Mouse (Mus musculus): ENCODE results near the gene Ap1m1. TPM values are rescaled to one million over a fixed set of nuclear protein-coding genes. Genes with fewer than 3 reads are reported as not detected.
A peak's percentile ranks its signal among the peaks of the same experiment; 100 is the strongest.

Gene Ap1m1
- polyA plus RNA-seq, 1 experiment, result 242 TPM

- no peak for DNase-seq (ENCODE audit: low read depth)
- TF ChIP-seq POLR2A (IDR thresholded peaks at IDR 0.05; ENCODE audit: borderline replicate concordance, extremely low read depth, insufficient read depth, insufficient read length, poor library complexity, severe bottlenecking), result no peak
- no peak for TF ChIP-seq CTCF (IDR thresholded peaks at IDR 0.05; ENCODE audit: borderline replicate concordance, extremely low read depth, insufficient read depth, insufficient read length)
Observed at GRCm38 (mm10) chr8:72218781-72219540, 20.9 kb upstream of the Ap1m1 start.

GRCm38 (mm10) chr8:72219541-72220363, 20.1 kb upstream of the Ap1m1 start, which contains the start of gene Fam32a:
TSS of gene Fam32a (plus strand) at chr8:72219730.
- TF ChIP-seq CTCF (IDR thresholded peaks at IDR 0.05; ENCODE audit: borderline replicate concordance, extremely low read depth, insufficient read depth, insufficient read length) (no peak), POLR2A (IDR thresholded peaks at IDR 0.05; ENCODE audit: borderline replicate concordance, extremely low read depth, insufficient read depth, insufficient read length, poor library complexity, severe bottlenecking) (peak; percentile 22; the same call in 1 of the 2 replicates)
- DNase-seq (ENCODE audit: low read depth), result peak; percentile 99

GRCm38 (mm10) chr8:72220758-72221157, 19.1 kb upstream of the Ap1m1 start:
- no peak for TF ChIP-seq POLR2A (IDR thresholded peaks at IDR 0.05; ENCODE audit: borderline replicate concordance, extremely low read depth, insufficient read depth, insufficient read length, poor library complexity, severe bottlenecking)
- TF ChIP-seq CTCF (IDR thresholded peaks at IDR 0.05; ENCODE audit: borderline replicate concordance, extremely low read depth, insufficient read depth, insufficient read length), result no peak; the same call in 1 of the 2 replicates
- DNase-seq (ENCODE audit: low read depth), result no peak

- no peak for TF ChIP-seq CTCF (IDR thresholded peaks at IDR 0.05; ENCODE audit: borderline replicate concordance, extremely low read depth, insufficient read depth, insufficient read length)
- no peak for TF ChIP-seq POLR2A (IDR thresholded peaks at IDR 0.05; ENCODE audit: borderline replicate concordance, extremely low read depth, insufficient read depth, insufficient read length, poor library complexity, severe bottlenecking)
- DNase-seq (ENCODE audit: low read depth), result no peak
Observed at GRCm38 (mm10) chr8:72222656-72223055, 17.2 kb upstream of the Ap1m1 start.

GRCm38 (mm10) chr8:72240403-72240763, 565 bp downstream of the Ap1m1 start:
- no peak for DNase-seq (ENCODE audit: low read depth)
- TF ChIP-seq POLR2A (IDR thresholded peaks at IDR 0.05; ENCODE audit: borderline replicate concordance, extremely low read depth, insufficient read depth, insufficient read length, poor library complexity, severe bottlenecking) (no peak), CTCF (IDR thresholded peaks at IDR 0.05; ENCODE audit: borderline replicate concordance, extremely low read depth, insufficient read depth, insufficient read length) (no peak)

GRCm38 (mm10) chr8:72240951-72241350, 1.1 kb downstream of the Ap1m1 start:
- DNase-seq (ENCODE audit: low read depth), result peak; percentile 28
- TF ChIP-seq POLR2A (IDR thresholded peaks at IDR 0.05; ENCODE audit: borderline replicate concordance, extremely low read depth, insufficient read depth, insufficient read length, poor library complexity, severe bottlenecking) (no peak), CTCF (IDR thresholded peaks at IDR 0.05; ENCODE audit: borderline replicate concordance, extremely low read depth, insufficient read depth, insufficient read length) (no peak)

GRCm38 (mm10) chr8:72242226-72242625, 2.4 kb downstream of the Ap1m1 start:
- TF ChIP-seq POLR2A (IDR thresholded peaks at IDR 0.05; ENCODE audit: borderline replicate concordance, extremely low read depth, insufficient read depth, insufficient read length, poor library complexity, severe bottlenecking) (no peak), CTCF (IDR thresholded peaks at IDR 0.05; ENCODE audit: borderline replicate concordance, extremely low read depth, insufficient read depth, insufficient read length) (no peak)
- DNase-seq (ENCODE audit: low read depth), result no peak

GRCm38 (mm10) chr8:72244610-72245009, 4.8 kb downstream of the Ap1m1 start:
- TF ChIP-seq CTCF (IDR thresholded peaks at IDR 0.05; ENCODE audit: borderline replicate concordance, extremely low read depth, insufficient read depth, insufficient read length) (no peak), POLR2A (IDR thresholded peaks at IDR 0.05; ENCODE audit: borderline replicate concordance, extremely low read depth, insufficient read depth, insufficient read length, poor library complexity, severe bottlenecking) (no peak)
- no peak for DNase-seq (ENCODE audit: low read depth)

- peak; percentile 69 for TF ChIP-seq CTCF (IDR thresholded peaks at IDR 0.05; ENCODE audit: borderline replicate concordance, extremely low read depth, insufficient read depth, insufficient read length)
- TF ChIP-seq POLR2A (IDR thresholded peaks at IDR 0.05; ENCODE audit: borderline replicate concordance, extremely low read depth, insufficient read depth, insufficient read length, poor library complexity, severe bottlenecking), result no peak
- DNase-seq (ENCODE audit: low read depth), result peak; percentile 59
Observed at GRCm38 (mm10) chr8:72257171-72257901, 17.5 kb downstream of the Ap1m1 start.

- no peak for DNase-seq (ENCODE audit: low read depth)
- no peak for TF ChIP-seq CTCF (IDR thresholded peaks at IDR 0.05; ENCODE audit: borderline replicate concordance, extremely low read depth, insufficient read depth, insufficient read length)
- no peak for TF ChIP-seq POLR2A (IDR thresholded peaks at IDR 0.05; ENCODE audit: borderline replicate concordance, extremely low read depth, insufficient read depth, insufficient read length, poor library complexity, severe bottlenecking)
Observed at GRCm38 (mm10) chr8:72257902-72258238, 18.1 kb downstream of the Ap1m1 start.

- TF ChIP-seq POLR2A (IDR thresholded peaks at IDR 0.05; ENCODE audit: borderline replicate concordance, extremely low read depth, insufficient read depth, insufficient read length, poor library complexity, severe bottlenecking) (no peak), CTCF (IDR thresholded peaks at IDR 0.05; ENCODE audit: borderline replicate concordance, extremely low read depth, insufficient read depth, insufficient read length) (no peak)
- no peak for DNase-seq (ENCODE audit: low read depth)
Observed at GRCm38 (mm10) chr8:72259862-72260261, 20.0 kb downstream of the Ap1m1 start.

Measured in brain, embryonic 14.5 days (tissue).